Mouse (Mus musculus) C2C12 (cell line): ENCODE results near the gene Kcna4. TPM values are rescaled to one million over a fixed set of nuclear protein-coding genes. Genes with fewer than 3 reads are reported as not detected.

ENCODE experiments used
- H3K27me3 ChIP-seq: one replicate; pipeline ENCODE4 v1.6.1; 2011; ENCODE audit not compliant: control insufficient read depth, insufficient read depth, insufficient read length
- H3K36me3 ChIP-seq: one replicate; pipeline ENCODE4 v1.6.1; 2011; ENCODE audit not compliant: control insufficient read depth, insufficient read depth
- H3K4me3 ChIP-seq: one replicate; pipeline ENCODE4 v1.5.1; 2011; ENCODE audit warnings: mild to moderate bottlenecking, control low read depth; ENCODE audit not compliant: poor library complexity, insufficient read depth, severe bottlenecking
- H3K79me2 ChIP-seq: one replicate; pipeline ENCODE4 v1.6.1; 2011; ENCODE audit not compliant: control insufficient read depth, insufficient read depth
- H3K79me3 ChIP-seq: one replicate; pipeline ENCODE4 v1.6.1; 2011; ENCODE audit warnings: low read depth, control low read depth
- H3ac ChIP-seq: one replicate; pipeline ENCODE3; 2011; ENCODE audit warnings: low read depth; ENCODE audit not compliant: control insufficient read depth, insufficient read length
- CEBPB ChIP-seq: IDR thresholded peaks from one replicate; pipeline ENCODE4 v1.6.1; 2011; ENCODE audit warnings: low read depth, mild to moderate bottlenecking, control low read depth, moderate library complexity
- CTCF ChIP-seq: IDR thresholded peaks from one replicate; pipeline ENCODE4 v1.5.1; 2011; ENCODE audit not compliant: control insufficient read depth, insufficient read depth, insufficient read length
- FOSL1 ChIP-seq: IDR thresholded peaks from one replicate; pipeline ENCODE4 v1.8.0; 2011; ENCODE audit warnings: mild to moderate bottlenecking, low read length; ENCODE audit not compliant: poor library complexity, insufficient read depth, severe bottlenecking
- MAX ChIP-seq: IDR thresholded peaks from one replicate; pipeline ENCODE4 v1.6.1; 2011; ENCODE audit warnings: mild to moderate bottlenecking, control low read depth
- MYOD1 ChIP-seq: IDR thresholded peaks from one replicate; pipeline ENCODE4 v1.6.1; 2011; ENCODE audit warnings: low read depth; ENCODE audit not compliant: control insufficient read depth, insufficient read length
- MYOG ChIP-seq: IDR thresholded peaks from one replicate; pipeline ENCODE4 v1.6.1; 2011; ENCODE audit not compliant: control insufficient read depth, insufficient read length; ENCODE audit errors: extremely low read depth
- USF1 ChIP-seq: IDR thresholded peaks from one replicate; pipeline ENCODE4 v1.6.1; 2011; ENCODE audit warnings: low read depth, mild to moderate bottlenecking, control low read depth, moderate library complexity
- polyA plus RNA-seq: library from polyadenylated mRNA; unstranded; fragments of >200 nt; fragmentation: generic; extraction: Trizol; gene quantifications from one replicate; pipeline ENCODE4 v1.2.1, GENCODE M21; 2012; ENCODE audit warnings: missing spikeins

The Kcna4 gene
- polyA plus RNA-seq, 1 experiment = 0.01 TPM

DNA sequence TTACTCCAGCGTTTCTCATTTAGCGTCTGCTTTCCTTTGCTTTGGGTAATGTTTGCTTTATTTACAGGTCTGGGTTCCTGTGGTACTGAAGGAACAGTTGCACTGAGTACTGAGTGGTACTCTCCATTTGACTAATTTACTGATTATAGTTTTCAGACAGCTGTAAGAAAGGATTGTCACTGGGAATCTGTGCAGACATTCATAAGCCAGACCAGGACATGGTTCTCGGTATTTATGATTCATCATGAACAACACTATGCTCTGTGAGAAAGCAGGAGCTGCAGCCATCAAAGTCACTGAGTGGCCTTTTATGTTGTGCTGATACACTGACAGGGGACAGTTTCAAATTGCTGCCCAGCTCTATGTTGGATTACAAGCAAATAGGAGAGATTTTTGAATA is 33.7 kb downstream of the Kcna4 start:
- H3K36me3 ChIP-seq = no peaks in the 10 kb centered on the region
- H3K79me3 ChIP-seq = no peaks in the 10 kb centered on the region
- no peak overlapping the region for H3ac ChIP-seq
- no peaks in the 10 kb centered on the region for H3K27me3 ChIP-seq
- no peak overlapping the region for H3K4me3 ChIP-seq
- no peak for TF ChIP-seq MYOG
- TF ChIP-seq MYOD1 = peak; percentile 39
- no peaks in the 10 kb centered on the region for H3K79me2 ChIP-seq

DNA sequence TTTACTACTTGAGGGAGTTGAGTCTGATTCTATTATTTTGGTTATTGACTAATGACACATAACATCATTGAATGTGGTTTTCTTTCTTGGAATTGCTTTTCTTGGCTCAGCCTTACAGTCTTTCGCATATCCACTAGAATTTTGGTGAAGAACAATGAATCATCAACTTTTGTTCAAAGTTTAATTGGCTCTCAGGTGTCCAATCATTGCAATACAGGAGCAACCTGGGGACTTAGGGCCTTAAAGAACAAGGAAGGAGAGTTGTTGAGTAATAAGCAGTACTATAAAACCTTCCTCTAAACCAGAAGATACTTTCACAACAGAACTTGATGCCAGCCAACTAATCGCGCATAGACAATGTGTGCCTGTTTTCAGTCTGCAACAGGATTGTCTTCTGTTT is 36.8 kb downstream of the Kcna4 start:
- no peak for TF ChIP-seq CTCF
- no peak for TF ChIP-seq MYOD1
- TF ChIP-seq MYOG = no peak
- no peak for TF ChIP-seq FOSL1
- TF ChIP-seq MAX = no peak
- no peak for TF ChIP-seq CEBPB
- no peak for TF ChIP-seq USF1
- no peaks in the 10 kb centered on the region for H3K27me3 ChIP-seq
- no peaks in the 10 kb centered on the region for H3K79me2 ChIP-seq
- H3K4me3 ChIP-seq = no peak overlapping the region
- no peaks in the 10 kb centered on the region for H3K79me3 ChIP-seq
- no peak overlapping the region for H3ac ChIP-seq
- no peaks in the 10 kb centered on the region for H3K36me3 ChIP-seq

DNA sequence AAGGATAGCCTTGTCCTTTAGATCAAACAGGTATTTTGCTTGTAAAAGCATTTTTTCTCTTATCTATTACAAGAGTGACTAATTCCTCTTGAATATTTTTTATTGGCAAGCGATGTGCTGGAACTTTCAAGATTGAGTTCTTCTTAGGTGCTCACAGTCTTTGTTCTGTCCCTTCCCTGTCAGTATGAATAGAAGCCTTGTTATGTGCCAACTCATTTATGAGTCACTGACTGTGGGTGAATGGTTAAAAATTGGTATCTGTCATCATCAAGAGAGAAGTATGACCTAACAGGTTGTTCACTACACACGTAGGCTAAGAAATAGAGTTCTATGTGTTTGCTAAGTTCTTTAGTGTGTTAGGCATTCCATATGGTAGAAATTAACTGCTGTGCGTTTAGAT is 50.9 kb downstream of the Kcna4 start:
- H3K27me3 ChIP-seq = no peaks in the 10 kb centered on the region
- TF ChIP-seq CEBPB (peak; percentile 13), USF1 (no peak), FOSL1 (peak; percentile 75)
- H3K79me2 ChIP-seq = no peaks in the 10 kb centered on the region
- H3K4me3 ChIP-seq = no peak overlapping the region
- no peaks in the 10 kb centered on the region for H3K79me3 ChIP-seq
- no peak overlapping the region for H3ac ChIP-seq
- no peaks in the 10 kb centered on the region for H3K36me3 ChIP-seq

DNA sequence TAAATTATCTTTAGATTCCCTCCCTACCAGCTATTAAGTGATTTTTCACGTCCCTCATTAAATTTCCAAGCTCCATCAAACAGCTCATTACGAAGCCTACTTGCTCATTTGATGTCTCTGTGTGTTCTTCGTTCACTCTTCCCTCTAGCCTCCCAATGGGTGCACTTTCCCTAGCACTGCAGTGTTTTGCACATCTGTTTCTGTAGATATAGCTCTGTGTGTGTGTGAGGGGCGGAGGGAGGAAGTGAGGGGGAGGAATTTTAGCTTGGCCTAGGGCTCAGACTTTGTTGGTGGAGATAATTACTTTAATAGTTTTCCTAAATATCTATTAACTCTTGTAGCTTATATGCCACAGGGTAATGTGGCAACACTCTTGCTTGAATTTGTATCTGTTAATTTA is 54.4 kb downstream of the Kcna4 start:
- Histone ChIP-seq H3ac (no peak overlapping the region), H3K4me3 (no peak overlapping the region), H3K27me3 (no peaks in the 10 kb centered on the region), H3K79me3 (no peaks in the 10 kb centered on the region), H3K36me3 (no peaks in the 10 kb centered on the region), H3K79me2 (no peaks in the 10 kb centered on the region)
- TF ChIP-seq MYOG (no peak), CEBPB (no peak), MAX (no peak), CTCF (no peak), FOSL1 (no peak), MYOD1 (no peak), USF1 (no peak)

DNA sequence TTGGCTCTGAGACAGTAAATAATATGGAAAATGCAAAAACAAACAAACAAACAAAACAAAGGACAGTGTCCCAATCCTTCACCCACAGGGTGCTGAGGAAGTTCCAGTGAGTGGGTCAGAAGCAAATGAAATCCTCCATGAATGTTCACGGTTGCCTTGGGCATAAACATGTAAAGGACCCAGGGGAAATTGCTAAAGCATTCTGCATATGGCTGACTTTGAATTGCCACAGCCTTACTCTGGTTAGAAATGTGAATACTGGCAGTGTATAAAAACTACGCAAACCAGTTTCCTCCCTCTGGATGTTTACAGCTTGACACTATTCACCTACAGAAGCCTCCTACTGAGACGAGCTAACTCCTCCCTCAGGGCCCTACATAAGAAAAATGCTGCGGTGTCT is 54.9 kb downstream of the Kcna4 start:
- Histone ChIP-seq H3ac (no peak overlapping the region), H3K79me2 (no peaks in the 10 kb centered on the region), H3K4me3 (no peak overlapping the region), H3K36me3 (no peaks in the 10 kb centered on the region), H3K27me3 (no peaks in the 10 kb centered on the region), H3K79me3 (no peaks in the 10 kb centered on the region)
- TF ChIP-seq MYOG = no peak
- TF ChIP-seq CTCF = no peak
- no peak for TF ChIP-seq FOSL1
- no peak for TF ChIP-seq USF1
- TF ChIP-seq CEBPB = no peak
- TF ChIP-seq MAX = no peak
- TF ChIP-seq MYOD1 = no peak

Other genes with a start within 250 kb of the Kcna4 start
- not detected for gene Fshb, start 231.0 kb upstream of the Kcna4 start, polyA plus RNA-seq